Mouse (Mus musculus) brain, adult 10 weeks (tissue): ENCODE measurements around the gene Foxo1. TPM values are rescaled to one million over a fixed set of nuclear protein-coding genes. Genes with fewer than 3 reads are reported as not detected.

Experiments
- polyA plus RNA-seq: library from polyadenylated mRNA; stranded (reverse); fragments of 350-450 nt; fragmentation: Illumina TruSeq; extraction: RNeasy Lipid Tissue Mini Kit (QIAGEN cat#74804); gene quantifications from one replicate; pipeline ENCODE4 v1.2.3, GENCODE M21; 2015; ENCODE audit warnings: low read depth, low replicate concordance

Gene Foxo1
- polyA plus RNA-seq, result 7.8 TPM

GRCm38 (mm10) chr3:52267652-52268486 lies at the start of gene Foxo1:
Gene Foxo1 (plus strand): TSS chr3:52268336.

Other genes with a start within 250 kb of the Foxo1 start
- gene Maml3, start 163.3 kb upstream of the Foxo1 start, polyA plus RNA-seq, result 3.5 TPM